Mouse (Mus musculus) MEL (cell line): ENCODE results near the gene Tbc1d2b.

Source experiments
- CTCF ChIP-seq, 3 experiments: IDR thresholded peaks in 2 of 3; conservative IDR thresholded peaks in 1 of 3; 2 replicates each; pipeline ENCODE4 v1.5.1; 2011 to 2012; ENCODE audit warnings: low read length in 3 of 3, low read depth in 2 of 3, mild to moderate bottlenecking in 2 of 3, improper control_type of control experiment in 1 of 3, inconsistent platforms in 1 of 3, mixed read lengths in 1 of 3, moderate library complexity in 1 of 3; ENCODE audit not compliant: control insufficient read depth in 1 of 3, insufficient read depth in 1 of 3, poor library complexity in 1 of 3, severe bottlenecking in 1 of 3
- GABPA ChIP-seq: IDR thresholded peaks from 2 replicates; pipeline ENCODE4 v1.6.1; 2012; ENCODE audit warnings: low read depth, mild to moderate bottlenecking, inconsistent platforms, low read length, improper control_type of control experiment, moderate library complexity
- MXI1 ChIP-seq: IDR thresholded peaks from 2 replicates; pipeline ENCODE4 v1.6.1; 2011; ENCODE audit warnings: mild to moderate bottlenecking, low read depth, low read length, improper control_type of control experiment
- MYC ChIP-seq: IDR thresholded peaks from 2 replicates; pipeline ENCODE4 v1.6.1; 2011; ENCODE audit warnings: low read depth, mild to moderate bottlenecking, low read length, improper control_type of control experiment, moderate library complexity
- POLR2A ChIP-seq, 2 experiments: IDR thresholded peaks; 2 replicates each; pipeline ENCODE4 v1.6.1; 2011 to 2012; ENCODE audit warnings: low read length in 2 of 2, mild to moderate bottlenecking in 2 of 2, control low read depth in 1 of 2, improper control_type of control experiment in 1 of 2, low read depth in 1 of 2, moderate library complexity in 1 of 2; ENCODE audit not compliant: control insufficient read depth in 1 of 2, insufficient read depth in 1 of 2, poor library complexity in 1 of 2
- POLR2AphosphoS2 ChIP-seq: IDR thresholded peaks from 2 replicates; pipeline ENCODE4 v1.6.1; 2011; ENCODE audit warnings: low read length, improper control_type of control experiment
- RAD21 ChIP-seq: IDR thresholded peaks from 2 replicates; pipeline ENCODE4 v1.6.1; 2011; ENCODE audit warnings: mild to moderate bottlenecking, low read depth, low read length, improper control_type of control experiment
- TAL1 ChIP-seq: IDR thresholded peaks from 2 replicates; pipeline ENCODE4 v1.6.1; 2012; ENCODE audit warnings: mild to moderate bottlenecking, inconsistent platforms, low read length, moderate library complexity, mixed read lengths
- TCF12 ChIP-seq: IDR thresholded peaks from 2 replicates; pipeline ENCODE4 v1.6.1; 2014; ENCODE audit warnings: low read depth, mild to moderate bottlenecking, inconsistent platforms, low read length, improper control_type of control experiment, moderate library complexity
- ZC3H11A ChIP-seq: IDR thresholded peaks from 2 replicates; pipeline ENCODE4 v1.6.1; 2012; ENCODE audit warnings: low read depth, mild to moderate bottlenecking, inconsistent platforms, low read length, improper control_type of control experiment
- ZKSCAN1 ChIP-seq: IDR thresholded peaks from 2 replicates; pipeline ENCODE4 v1.6.1; 2012; ENCODE audit warnings: low read depth, mild to moderate bottlenecking, inconsistent platforms, low read length, improper control_type of control experiment, moderate library complexity

- TF ChIP-seq POLR2A (IDR thresholded peaks at IDR 0.05; ENCODE audit: control insufficient read depth in 1 of 2, insufficient read depth in 1 of 2, low read depth in 1 of 2, low read length in 2 of 2, poor library complexity in 1 of 2) = no peak
- TF ChIP-seq CTCF (IDR thresholded peaks at IDR 0.05 in 2 of 3, conservative IDR thresholded peaks at IDR 0.05 in 1 of 3; ENCODE audit: control insufficient read depth in 1 of 3, insufficient read depth in 1 of 3, low read depth in 2 of 3, low read length in 3 of 3, poor library complexity in 1 of 3, severe bottlenecking in 1 of 3) = no peak
- no peak for TF ChIP-seq TCF12
- TF ChIP-seq RAD21 = no peak
- TF ChIP-seq MYC = no peak
- no peak for TF ChIP-seq ZKSCAN1
- TF ChIP-seq MXI1 = no peak
- no peak for TF ChIP-seq GABPA
- TF ChIP-seq ZC3H11A = no peak
- TF ChIP-seq POLR2AphosphoS2 = no peak
- no peak for TF ChIP-seq TAL1
These were observed 71.0 kb downstream of the Tbc1d2b start for GRCm38 (mm10) chr9:90199611-90200010.
